Mouse (Mus musculus): Measurements from ENCODE around the gene Rgl1.

The Rgl1 gene

DNA sequence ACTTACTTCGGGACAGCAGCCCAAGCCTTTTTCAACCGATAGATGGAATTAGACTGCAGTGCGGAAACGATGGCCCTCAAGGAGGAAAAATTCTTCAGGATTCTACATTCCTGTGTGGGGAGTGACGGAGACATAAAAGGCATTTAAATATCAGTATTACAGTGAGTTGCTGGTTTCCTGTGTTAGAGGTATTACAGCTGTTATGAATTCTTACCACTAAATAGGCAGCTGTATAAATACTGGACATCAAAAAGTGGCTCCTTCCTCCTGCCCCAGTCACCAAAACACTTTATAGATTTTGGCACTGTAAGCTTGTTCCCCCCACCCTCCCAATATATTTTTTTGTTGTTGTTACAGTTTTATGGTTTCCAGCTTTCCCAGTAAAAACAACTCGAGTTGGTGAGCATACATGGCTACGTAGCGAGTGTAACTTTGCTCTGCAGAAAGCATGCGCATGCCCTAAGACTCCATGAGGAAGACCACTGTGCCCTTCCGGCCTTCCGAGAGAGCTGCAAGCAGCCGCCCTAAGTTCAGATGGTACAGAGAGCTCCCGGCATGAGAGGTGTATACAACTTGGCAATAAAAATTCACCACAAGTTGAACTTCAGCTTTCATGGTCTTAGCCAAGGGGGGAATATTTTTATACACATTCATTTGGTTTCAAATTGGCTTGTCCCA, 217.0 kb downstream of the Rgl1 start:
- DNase-seq (ENCODE audit: low spot score) = no peak

GRCm38 (mm10) chr1:152543449-152544159, 222.5 kb downstream of the Rgl1 start:
- no peak for DNase-seq (ENCODE audit: low spot score)

DNA sequence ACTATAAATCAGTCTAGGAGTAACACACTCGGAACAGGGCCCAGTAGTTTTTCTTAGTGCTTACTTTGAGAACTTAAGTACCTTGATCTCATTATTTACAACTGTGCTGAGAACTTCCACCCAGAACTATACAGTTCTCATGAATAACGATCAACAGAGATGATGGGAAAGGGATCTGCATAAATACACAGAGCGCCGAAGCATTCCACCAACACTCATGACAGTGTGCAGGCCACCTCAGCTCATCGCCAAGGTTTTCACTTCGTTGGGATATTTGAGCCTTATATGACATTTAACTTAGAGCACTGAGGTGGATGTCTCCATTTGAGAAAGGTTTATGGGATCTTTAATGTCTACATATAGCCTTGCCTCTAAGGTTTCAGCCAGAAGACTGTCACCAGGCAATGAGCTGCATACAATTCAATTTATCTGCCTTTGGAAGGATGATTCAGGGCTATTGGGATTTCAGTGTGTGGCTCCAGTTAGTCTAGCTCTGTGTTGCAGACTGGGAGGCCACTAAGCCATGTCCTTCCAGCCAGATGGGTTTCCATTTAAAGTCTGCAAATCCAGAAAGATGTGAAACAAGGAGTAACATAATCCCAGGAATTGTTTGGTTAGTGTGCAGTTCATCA, 223.3 kb downstream of the Rgl1 start:
- DNase-seq (ENCODE audit: low spot score) = no peak

- DNase-seq (ENCODE audit: low spot score) = no peak
Observed at GRCm38 (mm10) chr1:152540304-152540887, 225.8 kb downstream of the Rgl1 start.

GRCm38 (mm10) chr1:152538817-152539216, 227.3 kb downstream of the Rgl1 start:
- DNase-seq (ENCODE audit: low spot score) = no peak

DNA sequence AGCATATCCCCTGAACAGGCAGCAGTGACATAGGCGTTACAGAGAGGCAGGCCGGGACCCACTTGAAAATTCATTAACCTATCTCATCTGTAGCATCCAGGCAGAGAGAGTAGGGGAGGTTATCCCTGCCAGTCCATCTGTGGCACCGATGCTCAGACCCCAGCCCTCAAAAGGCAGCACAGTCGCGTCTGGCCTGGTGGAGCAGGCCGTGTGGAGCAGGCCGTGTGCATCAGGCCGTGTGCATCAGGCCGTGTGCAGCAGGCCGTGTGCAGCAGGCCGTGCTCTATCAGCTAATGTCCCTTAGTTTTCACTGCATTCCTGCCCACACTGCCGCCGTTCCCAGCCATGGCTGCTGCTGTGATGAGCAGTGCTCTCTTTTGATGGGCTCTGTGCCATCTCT, 229.0 kb downstream of the Rgl1 start:
- DNase-seq (ENCODE audit: low spot score) = no peak

DNA sequence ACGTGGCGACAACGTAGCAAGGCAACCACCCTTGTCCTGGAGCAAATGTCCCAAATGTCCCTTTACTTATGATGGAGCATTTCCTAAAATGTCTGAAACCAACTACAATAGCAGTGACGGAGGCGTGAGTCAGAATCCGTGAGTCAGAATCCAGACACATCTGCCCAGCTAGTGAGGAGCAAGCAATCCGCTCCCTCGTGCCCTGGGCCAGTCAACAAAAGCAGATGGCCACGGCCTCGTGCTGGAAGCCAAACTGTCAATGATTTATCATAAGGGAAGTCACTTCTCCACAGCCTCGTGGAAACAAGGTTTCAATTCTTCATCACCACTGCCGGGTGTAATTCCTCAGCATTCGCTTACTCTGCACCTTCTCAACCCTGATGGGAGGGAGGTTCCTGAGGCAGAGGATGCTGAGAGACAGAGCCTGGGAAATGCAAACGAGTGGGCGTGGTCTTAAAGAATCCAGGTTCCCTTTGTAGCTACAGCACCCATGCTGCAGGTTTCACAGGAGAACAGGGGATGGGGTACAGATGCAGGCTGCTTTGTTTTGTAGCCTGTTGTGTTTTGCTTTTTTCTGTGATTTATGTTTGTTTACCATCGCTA, 229.6 kb downstream of the Rgl1 start:
- DNase-seq (ENCODE audit: low spot score) = no peak

DNA sequence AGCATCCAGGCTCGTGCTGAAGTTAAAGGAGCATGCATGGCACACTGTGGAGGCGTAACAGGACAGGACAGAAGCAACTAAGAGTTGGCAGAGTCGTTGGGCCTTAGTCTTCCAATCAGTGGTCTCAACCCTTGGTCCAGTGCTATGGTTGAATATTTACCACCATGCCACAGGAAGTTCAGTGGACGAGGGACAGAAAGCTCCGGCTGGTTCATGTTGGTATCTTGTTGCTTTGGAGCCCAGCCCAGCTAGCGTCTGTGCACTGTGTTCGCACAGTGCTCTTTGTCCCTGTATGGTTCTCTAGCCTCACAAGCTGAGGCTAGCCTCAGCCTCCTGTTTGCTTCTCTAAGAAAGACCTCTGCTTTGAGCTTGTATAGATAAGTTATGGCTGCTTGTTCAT, 231.6 kb downstream of the Rgl1 start:
- DNase-seq (ENCODE audit: low spot score) = no peak

DNA sequence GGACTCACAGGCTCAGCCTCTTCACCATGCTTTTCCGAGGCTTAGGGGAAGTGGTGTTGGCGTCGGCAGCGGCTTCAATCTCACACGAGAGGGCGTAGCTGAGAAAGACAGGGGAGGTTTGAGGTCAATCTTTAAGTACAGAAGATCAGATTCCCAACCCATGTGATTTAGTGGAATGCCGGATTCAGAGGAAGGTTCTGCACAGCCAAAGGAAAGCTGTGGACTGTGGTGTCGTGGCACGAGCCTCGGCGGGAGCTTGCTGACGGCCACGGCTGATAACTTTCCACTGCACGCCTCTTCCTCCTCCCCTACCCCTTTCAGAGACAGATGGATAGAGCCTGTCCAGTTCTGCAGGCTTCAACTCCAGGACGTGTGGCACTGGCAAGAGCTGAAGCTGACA, 234.7 kb downstream of the Rgl1 start:
- DNase-seq (ENCODE audit: low spot score) = no peak

DNA sequence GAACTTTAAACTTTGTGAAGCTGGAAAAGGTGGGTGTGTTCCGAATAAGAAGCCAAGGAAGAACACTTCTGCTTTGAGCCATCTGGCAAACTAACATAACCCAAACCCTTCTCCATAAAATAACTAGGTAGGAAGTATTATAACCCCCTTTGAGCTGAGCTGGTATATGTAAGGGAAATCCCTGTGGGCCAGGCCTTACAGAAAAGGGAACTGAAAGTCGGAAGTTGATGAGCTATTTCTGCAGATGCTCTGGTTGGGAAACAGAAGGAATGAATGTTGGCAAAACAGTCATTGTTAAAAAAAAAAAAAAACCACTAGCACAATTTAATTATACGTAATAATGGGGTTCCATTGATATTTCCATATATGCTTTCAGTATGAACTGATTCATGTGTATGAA, 237.4 kb downstream of the Rgl1 start:
- no peak for DNase-seq (ENCODE audit: low spot score)

- DNase-seq (ENCODE audit: low spot score) = no peak
Observed at GRCm38 (mm10) chr1:152528214-152528613, 237.9 kb downstream of the Rgl1 start.

GRCm38 (mm10) chr1:152526154-152526553, 240.0 kb downstream of the Rgl1 start:
- DNase-seq (ENCODE audit: low spot score) = no peak

- DNase-seq (ENCODE audit: low spot score) = peak; percentile 81
Observed at GRCm38 (mm10) chr1:152524987-152525648, 241.0 kb downstream of the Rgl1 start.

- DNase-seq (ENCODE audit: low spot score) = peak; percentile 70
Observed at GRCm38 (mm10) chr1:152524098-152524892, 241.9 kb downstream of the Rgl1 start.

DNA sequence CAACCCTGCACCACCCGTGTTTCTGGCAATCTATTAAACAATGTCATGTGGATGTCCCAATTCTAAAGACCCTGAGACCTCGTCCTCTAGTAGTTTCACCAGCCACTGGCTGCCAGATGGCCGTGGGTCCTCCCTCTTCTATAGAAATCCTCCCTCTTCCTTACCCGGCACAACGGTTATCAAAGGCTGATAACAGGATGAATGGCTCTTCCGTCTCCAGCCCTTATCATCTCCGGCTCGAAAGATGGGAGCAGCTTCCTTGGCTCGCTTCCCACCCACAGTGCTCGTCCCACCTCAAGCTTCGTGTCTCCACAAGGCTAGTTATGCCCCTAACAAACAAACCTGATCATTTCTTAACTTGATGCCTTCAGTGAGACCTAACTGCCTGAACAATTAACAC, 242.9 kb downstream of the Rgl1 start:
- DNase-seq (ENCODE audit: low spot score) = no peak

- DNase-seq (ENCODE audit: low spot score) = no peak
Observed at GRCm38 (mm10) chr1:152522226-152522625, 243.9 kb downstream of the Rgl1 start.

DNA sequence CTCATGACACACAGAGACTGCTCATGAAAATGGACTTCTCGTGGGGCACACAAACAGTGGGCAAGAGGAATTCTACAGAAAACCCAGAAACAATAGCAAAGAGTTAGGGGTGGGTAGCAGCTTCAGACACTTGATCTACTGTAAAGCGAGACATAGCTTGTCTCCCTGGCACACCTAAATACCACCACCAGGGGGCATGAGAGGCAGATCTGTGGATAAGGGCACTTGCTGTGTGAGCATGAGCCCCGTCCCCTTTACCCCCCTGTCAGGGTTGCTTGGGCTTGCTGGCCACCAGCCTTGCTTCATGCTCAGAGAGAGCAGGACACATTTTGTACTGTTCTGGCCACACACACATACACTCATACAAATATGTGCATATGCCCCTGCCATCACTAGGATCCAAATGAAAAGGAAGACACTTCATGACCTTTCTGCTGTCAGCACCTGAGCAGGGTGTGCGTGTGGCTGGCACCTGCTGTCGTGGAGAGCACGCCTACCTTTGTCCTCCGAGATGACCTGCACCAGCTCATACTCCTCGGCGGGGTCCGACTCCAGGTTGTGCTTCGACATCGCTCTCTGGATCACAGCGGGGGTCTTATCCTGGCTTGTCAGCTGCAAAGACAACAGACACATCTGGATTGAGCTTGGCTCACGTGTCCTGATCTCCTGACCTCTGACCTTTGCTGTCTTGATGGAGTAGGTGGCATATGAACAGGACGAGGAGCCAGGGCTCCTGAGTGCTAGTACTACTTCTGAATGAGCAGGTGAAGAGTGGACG, 245.2 kb downstream of the Rgl1 start:
- peak; percentile 44 for DNase-seq (ENCODE audit: low spot score)

- no peak for DNase-seq (ENCODE audit: low spot score)
Observed at GRCm38 (mm10) chr1:152518971-152519370, 247.2 kb downstream of the Rgl1 start.

DNA sequence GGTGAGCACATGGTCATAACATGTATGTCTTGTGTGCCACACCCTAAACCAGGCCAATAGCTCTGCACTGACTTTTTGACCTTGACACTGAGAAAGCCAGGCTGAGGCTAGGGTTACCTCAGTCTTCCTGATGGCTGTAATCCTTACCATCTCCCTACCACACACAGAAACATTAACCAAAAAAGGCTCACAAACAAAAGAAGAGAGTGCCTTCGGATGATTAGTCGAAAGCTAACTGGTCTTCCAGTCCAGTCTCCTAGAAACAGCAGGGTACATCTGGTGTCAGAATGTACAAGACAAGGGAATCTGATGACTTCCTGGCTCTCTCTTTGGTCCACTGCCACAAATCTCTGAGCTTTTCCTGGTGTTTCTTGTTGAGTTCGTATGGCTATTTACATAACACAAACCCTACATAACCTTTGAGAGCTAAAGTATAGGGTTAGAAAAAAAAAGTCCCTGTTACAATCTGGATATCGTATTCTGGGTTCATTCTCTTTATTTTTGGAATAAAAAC, 249.0 kb downstream of the Rgl1 start:
- DNase-seq (ENCODE audit: low spot score) = no peak

DNA sequence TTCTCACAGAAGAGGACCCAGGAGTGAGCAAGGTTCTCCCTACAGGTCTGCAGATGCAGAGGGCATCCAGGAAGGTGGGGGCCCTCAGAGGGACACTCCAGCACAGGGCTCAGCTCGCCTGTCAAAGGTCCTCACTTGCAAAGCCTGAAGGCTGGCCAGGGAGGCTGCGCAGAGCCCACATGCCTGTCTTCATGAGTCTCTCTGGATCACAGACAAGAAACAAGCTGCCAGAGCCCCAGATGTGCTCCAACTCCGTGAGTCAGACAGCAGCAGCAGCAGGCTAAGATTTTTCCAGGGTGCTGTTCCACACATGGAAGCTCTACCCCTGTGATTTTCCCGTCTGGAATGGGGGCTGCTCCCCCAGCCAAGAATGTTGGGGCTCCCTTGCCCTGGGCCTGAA, 251.9 kb downstream of the Rgl1 start:
- DNase-seq (ENCODE audit: low spot score) = no peak
